Mouse (Mus musculus) cerebral cortex, adult 2 months (tissue): ENCODE results near the gene Trp53bp2.

ENCODE experiments used
- WGBS: fragments of 180-500 bp; shearing (Covaris S2); methylation state at CpG from one replicate; pipeline ENCODE4 v1.1.7; 2018; 5-methylcytosine and 5-hydroxymethylcytosine counted together

Gene Trp53bp2

GRCm38 (mm10) chr1:182408684-182409327 is at the start of gene Trp53bp2:
TSS of gene Trp53bp2 (plus strand) at chr1:182409172.
- under 1% methylated on average over 70 of the region's 71 CpGs for WGBS

GRCm38 (mm10) chr1:182362703-182363102 is 46.3 kb upstream of the Trp53bp2 start:
- 93% methylated on average over 5 of the region's 5 CpGs for WGBS

- WGBS = 75% methylated on average over 12 of the region's 12 CpGs
Observed at GRCm38 (mm10) chr1:182363683-182364404, 45.1 kb upstream of the Trp53bp2 start.

- 87% methylated on average over 7 of the region's 7 CpGs for WGBS
Observed at GRCm38 (mm10) chr1:182368309-182368708, 40.7 kb upstream of the Trp53bp2 start.

- WGBS = 77% methylated on average over 8 of the region's 8 CpGs
Observed at GRCm38 (mm10) chr1:182368782-182369181, 40.2 kb upstream of the Trp53bp2 start.

GRCm38 (mm10) chr1:182369435-182369834 is 39.5 kb upstream of the Trp53bp2 start:
- WGBS = 86% methylated on average over 4 of the region's 4 CpGs

GRCm38 (mm10) chr1:182371891-182372290 is 37.1 kb upstream of the Trp53bp2 start:
- 76% methylated on average over 8 of the region's 8 CpGs for WGBS

- WGBS = 12% methylated on average over 8 of the region's 8 CpGs
Observed at GRCm38 (mm10) chr1:182376221-182376620, 32.8 kb upstream of the Trp53bp2 start.

- WGBS = 91% methylated on average over 7 of the region's 7 CpGs
Observed at GRCm38 (mm10) chr1:182376826-182377225, 32.1 kb upstream of the Trp53bp2 start.

GRCm38 (mm10) chr1:182377519-182377918 is 31.5 kb upstream of the Trp53bp2 start:
- WGBS = 88% methylated on average over 6 of the region's 6 CpGs

GRCm38 (mm10) chr1:182378205-182378835 is 30.7 kb upstream of the Trp53bp2 start:
- WGBS = 92% methylated on average over 11 of the region's 11 CpGs

- WGBS = 68% methylated on average over 7 of the region's 7 CpGs
Observed at GRCm38 (mm10) chr1:182378876-182379275, 30.1 kb upstream of the Trp53bp2 start.

- WGBS = 79% methylated on average over 7 of the region's 7 CpGs
Observed at GRCm38 (mm10) chr1:182380683-182381082, 28.3 kb upstream of the Trp53bp2 start.

GRCm38 (mm10) chr1:182381327-182381726 is 27.6 kb upstream of the Trp53bp2 start:
- 81% methylated on average over 3 of the region's 3 CpGs for WGBS

GRCm38 (mm10) chr1:182383096-182383495 is 25.9 kb upstream of the Trp53bp2 start:
- WGBS = 58% methylated on average over 9 of the region's 9 CpGs

- 97% methylated on average over 8 of the region's 8 CpGs for WGBS
Observed at GRCm38 (mm10) chr1:182386449-182386848, 22.5 kb upstream of the Trp53bp2 start.

GRCm38 (mm10) chr1:182388729-182389128 is 20.2 kb upstream of the Trp53bp2 start:
- 43% methylated on average over 4 of the region's 4 CpGs for WGBS

- WGBS = 76% methylated on average over 8 of the region's 8 CpGs
Observed at GRCm38 (mm10) chr1:182398171-182398570, 10.8 kb upstream of the Trp53bp2 start.

GRCm38 (mm10) chr1:182398780-182399179 is 10.2 kb upstream of the Trp53bp2 start:
- WGBS = 72% methylated on average over 3 of the region's 3 CpGs

- 64% methylated on average over 2 of the region's 2 CpGs for WGBS
Observed at GRCm38 (mm10) chr1:182399205-182399604, 9.8 kb upstream of the Trp53bp2 start.

GRCm38 (mm10) chr1:182399908-182400307 is 9.1 kb upstream of the Trp53bp2 start:
- 96% methylated on average over 3 of the region's 3 CpGs for WGBS

GRCm38 (mm10) chr1:182403076-182403475 is 5.9 kb upstream of the Trp53bp2 start:
- WGBS = 66% methylated on average over 13 of the region's 13 CpGs

- WGBS = 72% methylated on average over 4 of the region's 4 CpGs
Observed at GRCm38 (mm10) chr1:182406621-182407020, 2.4 kb upstream of the Trp53bp2 start.
